Mouse (Mus musculus): ENCODE measurements around the gene Bbs9. TPM values are rescaled to one million over a fixed set of nuclear protein-coding genes. Genes with fewer than 3 reads are reported as not detected.
A peak's percentile ranks its signal among the peaks of the same experiment; 100 is the strongest.

The Bbs9 gene
- 10 to 100 TPM in 25 of 26 experiments, 1 to 10 TPM in 1; 7.7 to 56.0 (median 26.0) TPM for total RNA-seq (2018; cell fraction: chromatin; rRNA removed)
- total RNA-seq (2018; cell fraction: cytosol; rRNA removed) = 1 to 10 TPM; 3.5 to 9.5 (median 5.9) TPM
- total RNA-seq (2018; cell fraction: nucleus; rRNA removed) = 10 to 100 TPM in 16 of 26 experiments, 1 to 10 TPM in 10; 4.2 to 39.6 (median 12.8) TPM
- polyA plus RNA-seq (2018) = 2.5 to 15.5 TPM (median 6.7 TPM) in 3 replicates

GRCm38 (mm10) chr9:22475424-22475868 lies at the start of gene Bbs9:
Gene Bbs9, plus strand, starts transcription at chr9:22475715.
- no peak within 1 kb of the TSS for H3K27ac ChIP-seq
- 2% methylated on average over 25 of the region's 25 CpGs for WGBS (ENCODE audit: missing documents)
- H3K79me2 ChIP-seq (ENCODE audit: inconsistent target) = no peaks in the 10 kb centered on the region
- H3K36me3 ChIP-seq (ENCODE audit: inconsistent target) = no peaks in the 10 kb centered on the region
- H3K4me3 ChIP-seq (ENCODE audit: inconsistent target) = peak within 1 kb of the TSS; percentile 72

- WGBS (ENCODE audit: missing documents) = 55% methylated on average over 4 of the region's 4 CpGs
- H3K4me3 ChIP-seq (ENCODE audit: inconsistent target) = no peak overlapping the region
Observed at GRCm38 (mm10) chr9:22428028-22428665, 47.4 kb upstream of the Bbs9 start.

GRCm38 (mm10) chr9:22428666-22429410 lies 46.7 kb upstream of the Bbs9 start:
- Histone ChIP-seq H3K27ac (no peak overlapping the region), H3K79me2 (ENCODE audit: inconsistent target) (no peaks in the 10 kb centered on the region), H3K36me3 (ENCODE audit: inconsistent target) (no peaks in the 10 kb centered on the region), H3K4me3 (ENCODE audit: inconsistent target) (no peak overlapping the region)
- 91% methylated on average over 14 of the region's 14 CpGs for WGBS (ENCODE audit: missing documents)

More at GRCm38 (mm10) chr9:22428028-22428665, 47.4 kb upstream of the Bbs9 start:
- Histone ChIP-seq H3K27ac (no peak overlapping the region), H3K79me2 (ENCODE audit: inconsistent target) (no peaks in the 10 kb centered on the region), H3K36me3 (ENCODE audit: inconsistent target) (no peaks in the 10 kb centered on the region)

- H3K4me3 ChIP-seq (ENCODE audit: inconsistent target) = no peak overlapping the region
- WGBS (ENCODE audit: missing documents) = 48% methylated on average over 14 of the region's 15 CpGs
- H3K79me2 ChIP-seq (ENCODE audit: inconsistent target) = no peaks in the 10 kb centered on the region
Observed at GRCm38 (mm10) chr9:22429533-22430241, 45.8 kb upstream of the Bbs9 start.

GRCm38 (mm10) chr9:22430315-22430840 lies 45.1 kb upstream of the Bbs9 start:
- Histone ChIP-seq H3K36me3 (ENCODE audit: inconsistent target) (no peaks in the 10 kb centered on the region), H3K79me2 (ENCODE audit: inconsistent target) (no peaks in the 10 kb centered on the region), H3K27ac (no peak overlapping the region), H3K4me3 (ENCODE audit: inconsistent target) (no peak overlapping the region)
- WGBS (ENCODE audit: missing documents) = 30% methylated on average over 4 of the region's 5 CpGs

More at GRCm38 (mm10) chr9:22429533-22430241, 45.8 kb upstream of the Bbs9 start:
- Histone ChIP-seq H3K27ac (no peak overlapping the region), H3K36me3 (ENCODE audit: inconsistent target) (no peaks in the 10 kb centered on the region)

- Histone ChIP-seq H3K4me3 (ENCODE audit: inconsistent target) (no peak overlapping the region), H3K27ac (no peak overlapping the region), H3K79me2 (ENCODE audit: inconsistent target) (no peaks in the 10 kb centered on the region), H3K36me3 (ENCODE audit: inconsistent target) (no peaks in the 10 kb centered on the region)
- 92% methylated on average over 2 of the region's 2 CpGs for WGBS (ENCODE audit: missing documents)
Observed at GRCm38 (mm10) chr9:22433221-22433620, 42.3 kb upstream of the Bbs9 start.

- Histone ChIP-seq H3K36me3 (ENCODE audit: inconsistent target) (no peaks in the 10 kb centered on the region), H3K27ac (no peak overlapping the region), H3K79me2 (ENCODE audit: inconsistent target) (no peaks in the 10 kb centered on the region), H3K4me3 (ENCODE audit: inconsistent target) (no peak overlapping the region)
- WGBS (ENCODE audit: missing documents) = 91% methylated on average over 2 of the region's 2 CpGs
Observed at GRCm38 (mm10) chr9:22434101-22434500, 41.4 kb upstream of the Bbs9 start.

- H3K4me3 ChIP-seq (ENCODE audit: inconsistent target) = no peak overlapping the region
- WGBS (ENCODE audit: missing documents) = 93% methylated on average over 1 of the region's 1 CpGs
- no peaks in the 10 kb centered on the region for H3K36me3 ChIP-seq (ENCODE audit: inconsistent target)
- H3K27ac ChIP-seq = no peak overlapping the region
- no peaks in the 10 kb centered on the region for H3K79me2 ChIP-seq (ENCODE audit: inconsistent target)
Observed at GRCm38 (mm10) chr9:22438826-22439225, 36.7 kb upstream of the Bbs9 start.

GRCm38 (mm10) chr9:22443157-22443556 lies 32.4 kb upstream of the Bbs9 start:
- 55% methylated on average over 10 of the region's 10 CpGs for WGBS (ENCODE audit: missing documents)
- H3K36me3 ChIP-seq (ENCODE audit: inconsistent target) = peaks cover 3% of the 10 kb centered on the region; the same call in 1 of the 2 replicates
- H3K79me2 ChIP-seq (ENCODE audit: inconsistent target) = no peaks in the 10 kb centered on the region
- no peak overlapping the region for H3K27ac ChIP-seq
- H3K4me3 ChIP-seq (ENCODE audit: inconsistent target) = no peak overlapping the region

GRCm38 (mm10) chr9:22445123-22445522 lies 30.4 kb upstream of the Bbs9 start:
- peaks cover 22% of the 10 kb centered on the region; the same call in 1 of the 2 replicates for H3K36me3 ChIP-seq (ENCODE audit: inconsistent target)
- H3K79me2 ChIP-seq (ENCODE audit: inconsistent target) = no peaks in the 10 kb centered on the region
- 100% methylated on average over 1 of the region's 1 CpGs for WGBS (ENCODE audit: missing documents)
- H3K27ac ChIP-seq = no peak overlapping the region
- H3K4me3 ChIP-seq (ENCODE audit: inconsistent target) = no peak overlapping the region

GRCm38 (mm10) chr9:22447213-22447612 lies 28.3 kb upstream of the Bbs9 start:
- 57% methylated on average over 5 of the region's 5 CpGs for WGBS (ENCODE audit: missing documents)
- Histone ChIP-seq H3K79me2 (ENCODE audit: inconsistent target) (no peaks in the 10 kb centered on the region), H3K27ac (no peak overlapping the region), H3K4me3 (ENCODE audit: inconsistent target) (no peak overlapping the region), H3K36me3 (ENCODE audit: inconsistent target) (peaks cover 40% of the 10 kb centered on the region)

- Histone ChIP-seq H3K79me2 (ENCODE audit: inconsistent target) (no peaks in the 10 kb centered on the region), H3K36me3 (ENCODE audit: inconsistent target) (peaks cover 53% of the 10 kb centered on the region), H3K27ac (no peak overlapping the region), H3K4me3 (ENCODE audit: inconsistent target) (no peak overlapping the region)
- 92% methylated on average over 13 of the region's 13 CpGs for WGBS (ENCODE audit: missing documents)
Observed at GRCm38 (mm10) chr9:22448420-22448819, 27.1 kb upstream of the Bbs9 start.

GRCm38 (mm10) chr9:22449209-22449608 lies 26.3 kb upstream of the Bbs9 start:
- Histone ChIP-seq H3K27ac (no peak overlapping the region), H3K36me3 (ENCODE audit: inconsistent target) (peaks cover 60% of the 10 kb centered on the region), H3K79me2 (ENCODE audit: inconsistent target) (no peaks in the 10 kb centered on the region), H3K4me3 (ENCODE audit: inconsistent target) (no peak overlapping the region)
- 85% methylated on average over 6 of the region's 6 CpGs for whole genome bisulfite sequencing (ENCODE audit: missing documents)

GRCm38 (mm10) chr9:22452697-22453096 lies 22.8 kb upstream of the Bbs9 start:
- H3K27ac ChIP-seq = no peak overlapping the region
- no peaks in the 10 kb centered on the region for H3K79me2 ChIP-seq (ENCODE audit: inconsistent target)
- WGBS (ENCODE audit: missing documents) = 98% methylated on average over 10 of the region's 10 CpGs
- peaks cover 89% of the 10 kb centered on the region for H3K36me3 ChIP-seq (ENCODE audit: inconsistent target)
- no peak overlapping the region for H3K4me3 ChIP-seq (ENCODE audit: inconsistent target)

Data from macrophage (primary cell).